Mouse (Mus musculus): ENCODE measurements around the gene Sptbn2. TPM values are rescaled to one million over a fixed set of nuclear protein-coding genes. Genes with fewer than 3 reads are reported as not detected.
A peak's percentile ranks its signal among the peaks of the same experiment; 100 is the strongest.
"Not testable (repeated sequence)": the region's sequence is repeated elsewhere in the genome, so short reads cannot be mapped to it uniquely, and the experiment has no call there.

The Sptbn2 gene
- polyA plus RNA-seq, 1 experiment from 2014 or later: 0.09 TPM

- WGBS (ENCODE audit: insufficient replicate concordance): 81% methylated on average over 9 of the region's 9 CpGs
- no peak for ATAC-seq (ENCODE audit: low read depth)
- no peak for DNase-seq
- Histone ChIP-seq H3K4me3 (replicated peaks) (no peak overlapping the region), H3K9ac (no peak overlapping the region), H3K9me3 (replicated peaks) (no peaks in the 10 kb centered on the region), H3K4me2 (no peak overlapping the region), H3K27me3 (no peaks in the 10 kb centered on the region), H3K4me1 (replicated peaks) (no peaks in the 10 kb centered on the region; the same call in 1 of the 2 replicates), H3K36me3 (no peaks in the 10 kb centered on the region), H3K27ac (no peak overlapping the region)
Measured at GRCm38 (mm10) chr19:4747631-4748312, 36.8 kb downstream of the Sptbn2 start.

GRCm38 (mm10) chr19:4748493-4748892 is 37.5 kb downstream of the Sptbn2 start:
- H3K9ac ChIP-seq: no peak overlapping the region
- no peaks in the 10 kb centered on the region for H3K9me3 ChIP-seq (replicated peaks)
- DNase-seq (no peak), ATAC-seq (ENCODE audit: low read depth) (no peak)
- H3K4me3 ChIP-seq (replicated peaks): no peak overlapping the region
- H3K27me3 ChIP-seq: no peaks in the 10 kb centered on the region
- WGBS (ENCODE audit: insufficient replicate concordance): 78% methylated on average over 10 of the region's 10 CpGs
- H3K27ac ChIP-seq: no peak overlapping the region
- H3K4me1 ChIP-seq (replicated peaks): no peaks in the 10 kb centered on the region; the same call in 1 of the 2 replicates
- H3K36me3 ChIP-seq: no peaks in the 10 kb centered on the region
- no peak overlapping the region for H3K4me2 ChIP-seq

- Histone ChIP-seq H3K9me3 (replicated peaks) (no peaks in the 10 kb centered on the region), H3K9ac (no peak overlapping the region), H3K27me3 (no peaks in the 10 kb centered on the region), H3K27ac (no peak overlapping the region), H3K4me2 (no peak overlapping the region), H3K4me3 (replicated peaks) (no peak overlapping the region), H3K36me3 (no peaks in the 10 kb centered on the region), H3K4me1 (replicated peaks) (no peaks in the 10 kb centered on the region; the same call in 1 of the 2 replicates)
- WGBS (ENCODE audit: insufficient replicate concordance): 65% methylated on average over 6 of the region's 6 CpGs
- ATAC-seq (ENCODE audit: low read depth) (no peak), DNase-seq (no peak)
Measured at GRCm38 (mm10) chr19:4749975-4750374, 39.0 kb downstream of the Sptbn2 start.

- DNase-seq: peak; percentile 82
- 1% methylated on average over 10 of the region's 10 CpGs for WGBS (ENCODE audit: insufficient replicate concordance)
- ATAC-seq (ENCODE audit: low read depth): peak; percentile 70
- peaks cover 25% of the 10 kb centered on the region for H3K4me1 ChIP-seq (replicated peaks)
- H3K9me3 ChIP-seq (replicated peaks): no peaks in the 10 kb centered on the region
- H3K4me2 ChIP-seq: peak overlapping the region; percentile 83
- peaks cover 11% of the 10 kb centered on the region for H3K36me3 ChIP-seq
- H3K9ac ChIP-seq: peak overlapping the region; percentile 82
- peak overlapping the region; percentile 84 for H3K27ac ChIP-seq
- H3K27me3 ChIP-seq: no peaks in the 10 kb centered on the region
- peak overlapping the region; percentile 80 for H3K4me3 ChIP-seq (replicated peaks)
Measured at GRCm38 (mm10) chr19:4755565-4756192, 44.7 kb downstream of the Sptbn2 start.

- DNase-seq (peak; percentile 90), ATAC-seq (ENCODE audit: low read depth) (peak; percentile 93)
- H3K9ac ChIP-seq: peak within 1 kb of the TSS; percentile 82
- no peaks in the 10 kb centered on the region for H3K27me3 ChIP-seq
- H3K4me1 ChIP-seq (replicated peaks): peaks cover 25% of the 10 kb centered on the region
- H3K4me3 ChIP-seq (replicated peaks): peak within 1 kb of the TSS; percentile 80
- H3K4me2 ChIP-seq: peak within 1 kb of the TSS; percentile 83
- WGBS (ENCODE audit: insufficient replicate concordance): under 1% methylated on average over 65 of the region's 65 CpGs
- peaks cover 11% of the 10 kb centered on the region for H3K36me3 ChIP-seq
- peak within 1 kb of the TSS; percentile 84 for H3K27ac ChIP-seq
- H3K9me3 ChIP-seq (replicated peaks): no peaks in the 10 kb centered on the region
Measured at GRCm38 (mm10) chr19:4756193-4756911, 45.4 kb downstream of the Sptbn2 start, which contains the start of gene Rbm4b. Gene Rbm4b, plus strand, starts transcription at chr19:4756497.

- WGBS (ENCODE audit: insufficient replicate concordance): 13% methylated on average over 9 of the region's 9 CpGs
- Histone ChIP-seq H3K27ac (peak overlapping the region; percentile 84; the same call in 1 of the 2 replicates), H3K9me3 (replicated peaks) (no peaks in the 10 kb centered on the region), H3K4me1 (replicated peaks) (peaks cover 25% of the 10 kb centered on the region), H3K4me2 (peak overlapping the region; percentile 83), H3K36me3 (peaks cover 15% of the 10 kb centered on the region), H3K9ac (peak overlapping the region; percentile 82), H3K4me3 (replicated peaks) (peak overlapping the region; percentile 80), H3K27me3 (no peaks in the 10 kb centered on the region)
- DNase-seq (no peak), ATAC-seq (ENCODE audit: low read depth) (no peak)
Measured at GRCm38 (mm10) chr19:4756921-4757320, 46.0 kb downstream of the Sptbn2 start.

- ATAC-seq (ENCODE audit: low read depth); H3K9me3 ChIP-seq (replicated peaks); H3K4me2 ChIP-seq; H3K27ac ChIP-seq; H3K9ac ChIP-seq; DNase-seq; H3K27me3 ChIP-seq; H3K4me3 ChIP-seq (replicated peaks): not testable (repeated sequence)
- Histone ChIP-seq H3K4me1 (replicated peaks) (peaks cover 25% of the 10 kb centered on the region), H3K36me3 (peaks cover 47% of the 10 kb centered on the region)
- WGBS (ENCODE audit: insufficient replicate concordance): 79% methylated on average over 8 of the region's 8 CpGs
Measured at GRCm38 (mm10) chr19:4760544-4760943, 49.6 kb downstream of the Sptbn2 start.

GRCm38 (mm10) chr19:4762876-4763275 is 51.9 kb downstream of the Sptbn2 start:
- WGBS (ENCODE audit: insufficient replicate concordance): 66% methylated on average over 1 of the region's 1 CpGs
- no peaks in the 10 kb centered on the region for H3K27me3 ChIP-seq
- peaks cover 13% of the 10 kb centered on the region for H3K4me1 ChIP-seq (replicated peaks)
- H3K4me2 ChIP-seq: no peak overlapping the region
- H3K27ac ChIP-seq: no peak overlapping the region
- H3K36me3 ChIP-seq: peaks cover 63% of the 10 kb centered on the region
- no peak overlapping the region for H3K4me3 ChIP-seq (replicated peaks)
- no peaks in the 10 kb centered on the region for H3K9me3 ChIP-seq (replicated peaks)
- H3K9ac ChIP-seq: no peak overlapping the region
- no peak for DNase-seq
- no peak for ATAC-seq (ENCODE audit: low read depth)

GRCm38 (mm10) chr19:4767507-4768148 is 56.7 kb downstream of the Sptbn2 start:
- Histone ChIP-seq H3K9ac (no peak overlapping the region), H3K27ac (no peak overlapping the region), H3K36me3 (peaks cover 91% of the 10 kb centered on the region), H3K9me3 (replicated peaks) (no peaks in the 10 kb centered on the region), H3K4me3 (replicated peaks) (no peak overlapping the region), H3K4me1 (replicated peaks) (peaks cover 4% of the 10 kb centered on the region; the same call in 1 of the 2 replicates), H3K4me2 (no peak overlapping the region), H3K27me3 (no peaks in the 10 kb centered on the region)
- 92% methylated on average over 8 of the region's 12 CpGs for WGBS (ENCODE audit: insufficient replicate concordance)
- no peak for ATAC-seq (ENCODE audit: low read depth)
- no peak for DNase-seq

GRCm38 (mm10) chr19:4772785-4773184 is 61.8 kb downstream of the Sptbn2 start:
- no peaks in the 10 kb centered on the region for H3K27me3 ChIP-seq
- no peak overlapping the region for H3K4me3 ChIP-seq (replicated peaks)
- no peak for ATAC-seq (ENCODE audit: low read depth)
- WGBS (ENCODE audit: insufficient replicate concordance): 80% methylated on average over 3 of the region's 3 CpGs
- no peaks in the 10 kb centered on the region for H3K4me1 ChIP-seq (replicated peaks)
- H3K9me3 ChIP-seq (replicated peaks): no peaks in the 10 kb centered on the region
- H3K27ac ChIP-seq: no peak overlapping the region
- no peak overlapping the region for H3K9ac ChIP-seq
- H3K36me3 ChIP-seq: peaks cover 93% of the 10 kb centered on the region
- no peak overlapping the region for H3K4me2 ChIP-seq
- DNase-seq: no peak

- no peak overlapping the region for H3K9ac ChIP-seq
- H3K4me3 ChIP-seq (replicated peaks): no peak overlapping the region
- ATAC-seq (ENCODE audit: low read depth) (no peak), DNase-seq (no peak)
- peaks cover 22% of the 10 kb centered on the region for H3K4me1 ChIP-seq (replicated peaks)
- H3K27ac ChIP-seq: no peak overlapping the region
- H3K9me3 ChIP-seq (replicated peaks): no peaks in the 10 kb centered on the region
- peaks cover 92% of the 10 kb centered on the region for H3K36me3 ChIP-seq
- no peak overlapping the region for H3K4me2 ChIP-seq
- H3K27me3 ChIP-seq: no peaks in the 10 kb centered on the region
- WGBS (ENCODE audit: insufficient replicate concordance): 95% methylated on average over 2 of the region's 2 CpGs
Measured at GRCm38 (mm10) chr19:4782891-4783290, 71.9 kb downstream of the Sptbn2 start.

Data from liver, embryonic 13.5 days (tissue).